Mouse (Mus musculus): ENCODE data around the gene Arpp21. TPM values are rescaled to one million over a fixed set of nuclear protein-coding genes. Genes with fewer than 3 reads are reported as not detected.
A peak's percentile ranks its signal among the peaks of the same experiment; 100 is the strongest.

The Arpp21 gene
- total RNA-seq, 1 experiment = 0.22 TPM

GRCm38 (mm10) chr9:112119535-112119934 lies 116.2 kb downstream of the Arpp21 start:
- TF ChIP-seq MAFK (IDR thresholded peaks at IDR 0.05; ENCODE audit: insufficient read depth, low read depth, low read length) (no peak), ZC3H11A (IDR thresholded peaks at IDR 0.05; ENCODE audit: borderline replicate concordance, low read depth, low read length) (no peak), ZNF384 (IDR thresholded peaks at IDR 0.05; ENCODE audit: low read depth, low read length) (no peak), CHD2 (IDR thresholded peaks at IDR 0.05; ENCODE audit: low read depth, low read length) (no peak), HCFC1 (IDR thresholded peaks at IDR 0.05; ENCODE audit: borderline replicate concordance, insufficient read depth, low read length) (no peak)
- H3K36me3 ChIP-seq (ENCODE audit: control insufficient read depth, insufficient read depth, low read length, poor library complexity, severe bottlenecking) = no peaks in the 10 kb centered on the region
- in situ Hi-C loops (cut with MboI; ENCODE audit: low sequenced_read_pairs in 2 of 2, unreplicated experiment in 2 of 2) = no loop called here
- H3K4me3 ChIP-seq (ENCODE audit: insufficient read depth in 1 of 2, low read depth in 1 of 2, low read length in 2 of 2, poor library complexity in 1 of 2, severe bottlenecking in 1 of 2) = no peak overlapping the region
- H3K27ac ChIP-seq (ENCODE audit: insufficient read depth, low read depth, low read length, poor library complexity, severe bottlenecking) = no peak overlapping the region
- no peaks in the 10 kb centered on the region for H3K9me3 ChIP-seq (ENCODE audit: control insufficient read depth, insufficient read depth, low read depth, low read length)
- no peak overlapping the region for H3K9ac ChIP-seq (ENCODE audit: insufficient read depth, low read depth, low read length, poor library complexity, severe bottlenecking)
- peaks cover 0 to 9% of the 10 kb centered on the region in 2 experiments; a peak in 2 of 4 replicates for H3K4me1 ChIP-seq (ENCODE audit: control insufficient read depth in 2 of 2, insufficient read depth in 2 of 2, low read length in 2 of 2, poor library complexity in 1 of 2)
- DNase-seq (ENCODE audit: low read depth, low spot score) = no peak

- Histone ChIP-seq H3K27ac (ENCODE audit: insufficient read depth, low read depth, low read length, poor library complexity, severe bottlenecking) (no peak overlapping the region), H3K36me3 (ENCODE audit: control insufficient read depth, insufficient read depth, low read length, poor library complexity, severe bottlenecking) (no peaks in the 10 kb centered on the region), H3K4me1 (ENCODE audit: control insufficient read depth in 2 of 2, insufficient read depth in 2 of 2, low read length in 2 of 2, poor library complexity in 1 of 2) (peaks cover 0 to 9% of the 10 kb centered on the region in 2 experiments; a peak in 2 of 4 replicates), H3K9me3 (ENCODE audit: control insufficient read depth, insufficient read depth, low read depth, low read length) (no peaks in the 10 kb centered on the region), H3K4me3 (ENCODE audit: insufficient read depth in 1 of 2, low read depth in 1 of 2, low read length in 2 of 2, poor library complexity in 1 of 2, severe bottlenecking in 1 of 2) (no peak overlapping the region), H3K9ac (ENCODE audit: insufficient read depth, low read depth, low read length, poor library complexity, severe bottlenecking) (no peak overlapping the region)
- DNase-seq (ENCODE audit: low read depth, low spot score) = no peak
- TF ChIP-seq HCFC1 (IDR thresholded peaks at IDR 0.05; ENCODE audit: borderline replicate concordance, insufficient read depth, low read length) (no peak), ZC3H11A (IDR thresholded peaks at IDR 0.05; ENCODE audit: borderline replicate concordance, low read depth, low read length) (no peak), ZNF384 (IDR thresholded peaks at IDR 0.05; ENCODE audit: low read depth, low read length) (no peak), CHD2 (IDR thresholded peaks at IDR 0.05; ENCODE audit: low read depth, low read length) (no peak), MAFK (IDR thresholded peaks at IDR 0.05; ENCODE audit: insufficient read depth, low read depth, low read length) (no peak)
- in situ Hi-C loops (cut with MboI; ENCODE audit: low sequenced_read_pairs in 2 of 2, unreplicated experiment in 2 of 2) = no loop called here
These were observed 116.7 kb downstream of the Arpp21 start for GRCm38 (mm10) chr9:112119106-112119433.

- peak; percentile 65 for DNase-seq (ENCODE audit: low read depth, low spot score)
- Histone ChIP-seq H3K4me3 (ENCODE audit: insufficient read depth in 1 of 2, low read depth in 1 of 2, low read length in 2 of 2, poor library complexity in 1 of 2, severe bottlenecking in 1 of 2) (no peak overlapping the region), H3K36me3 (ENCODE audit: control insufficient read depth, insufficient read depth, low read length, poor library complexity, severe bottlenecking) (no peaks in the 10 kb centered on the region), H3K9ac (ENCODE audit: insufficient read depth, low read depth, low read length, poor library complexity, severe bottlenecking) (no peak overlapping the region), H3K4me1 (ENCODE audit: control insufficient read depth in 2 of 2, insufficient read depth in 2 of 2, low read length in 2 of 2, poor library complexity in 1 of 2) (peaks cover 0 to 9% of the 10 kb centered on the region in 2 experiments; a peak in 2 of 4 replicates), H3K27ac (ENCODE audit: insufficient read depth, low read depth, low read length, poor library complexity, severe bottlenecking) (no peak overlapping the region), H3K9me3 (ENCODE audit: control insufficient read depth, insufficient read depth, low read depth, low read length) (no peaks in the 10 kb centered on the region)
- in situ Hi-C loops (cut with MboI; ENCODE audit: low sequenced_read_pairs in 2 of 2, unreplicated experiment in 2 of 2) = no loop called here
- no peak for TF ChIP-seq HCFC1 (IDR thresholded peaks at IDR 0.05; ENCODE audit: borderline replicate concordance, insufficient read depth, low read length)
- no peak for TF ChIP-seq ZC3H11A (IDR thresholded peaks at IDR 0.05; ENCODE audit: borderline replicate concordance, low read depth, low read length)
- TF ChIP-seq CHD2 (IDR thresholded peaks at IDR 0.05; ENCODE audit: low read depth, low read length) = no peak
- TF ChIP-seq MAFK (IDR thresholded peaks at IDR 0.05; ENCODE audit: insufficient read depth, low read depth, low read length) = no peak
- no peak for TF ChIP-seq ZNF384 (IDR thresholded peaks at IDR 0.05; ENCODE audit: low read depth, low read length)
These were observed 117.2 kb downstream of the Arpp21 start for GRCm38 (mm10) chr9:112118411-112119105.

GRCm38 (mm10) chr9:112117632-112118410 lies 117.9 kb downstream of the Arpp21 start:
- Histone ChIP-seq H3K4me3 (ENCODE audit: insufficient read depth in 1 of 2, low read depth in 1 of 2, low read length in 2 of 2, poor library complexity in 1 of 2, severe bottlenecking in 1 of 2) (no peak overlapping the region), H3K9me3 (ENCODE audit: control insufficient read depth, insufficient read depth, low read depth, low read length) (no peaks in the 10 kb centered on the region), H3K36me3 (ENCODE audit: control insufficient read depth, insufficient read depth, low read length, poor library complexity, severe bottlenecking) (no peaks in the 10 kb centered on the region), H3K4me1 (ENCODE audit: control insufficient read depth in 2 of 2, insufficient read depth in 2 of 2, low read length in 2 of 2, poor library complexity in 1 of 2) (peaks cover 0 to 9% of the 10 kb centered on the region in 2 experiments; a peak in 2 of 4 replicates), H3K9ac (ENCODE audit: insufficient read depth, low read depth, low read length, poor library complexity, severe bottlenecking) (no peak overlapping the region), H3K27ac (ENCODE audit: insufficient read depth, low read depth, low read length, poor library complexity, severe bottlenecking) (no peak overlapping the region)
- TF ChIP-seq MAFK (IDR thresholded peaks at IDR 0.05; ENCODE audit: insufficient read depth, low read depth, low read length) (no peak), HCFC1 (IDR thresholded peaks at IDR 0.05; ENCODE audit: borderline replicate concordance, insufficient read depth, low read length) (no peak)
- DNase-seq (ENCODE audit: low read depth, low spot score) = no peak
- in situ Hi-C loops (cut with MboI; ENCODE audit: low sequenced_read_pairs in 2 of 2, unreplicated experiment in 2 of 2) = no loop called here
